Mouse (Mus musculus) testis, adult 2 months (tissue): Measurements from ENCODE around the gene Gm5580. TPM values are rescaled to one million over a fixed set of nuclear protein-coding genes. Genes with fewer than 3 reads are reported as not detected.
A peak's percentile ranks its signal among the peaks of the same experiment; 100 is the strongest.
"Not testable (repeated sequence)": the region's sequence is repeated elsewhere in the genome, so short reads cannot be mapped to it uniquely, and the experiment has no call there.

ENCODE experiments used
- H3K27ac ChIP-seq: fragments of 200-500 bp; 2 replicates; pipeline ENCODE4 v1.5.1; 2012; ENCODE audit warnings: low read depth, low read length; ENCODE audit not compliant: control insufficient read depth, insufficient read depth
- H3K27me3 ChIP-seq: fragments of 200-500 bp; 2 replicates; pipeline ENCODE4 v1.6.1; 2012; ENCODE audit warnings: mild to moderate bottlenecking, low read length, moderate library complexity; ENCODE audit not compliant: control insufficient read depth, insufficient read depth
- H3K36me3 ChIP-seq: fragments of 200-500 bp; 2 replicates; pipeline ENCODE4 v1.6.1; 2012; ENCODE audit warnings: mild to moderate bottlenecking, low read length; ENCODE audit not compliant: control insufficient read depth, insufficient read depth
- H3K4me1 ChIP-seq: fragments of 200-500 bp; 2 replicates; pipeline ENCODE4 v1.6.1; 2012; ENCODE audit warnings: low read length; ENCODE audit not compliant: control insufficient read depth, insufficient read depth
- H3K4me3 ChIP-seq: fragments of 200-500 bp; 2 replicates; pipeline ENCODE4 v1.5.1; 2012; ENCODE audit warnings: low read depth, mild to moderate bottlenecking, low read length, moderate library complexity, mixed read lengths; ENCODE audit not compliant: control insufficient read depth
- CTCF ChIP-seq: fragments of 200-500 bp; IDR thresholded peaks from 2 replicates; pipeline ENCODE4 v1.5.1; 2012; ENCODE audit warnings: low read depth, mild to moderate bottlenecking, inconsistent platforms, low read length, moderate library complexity; ENCODE audit not compliant: control insufficient read depth, insufficient read depth, insufficient replicate concordance
- POLR2A ChIP-seq: fragments of 200-500 bp; IDR thresholded peaks from 2 replicates; pipeline ENCODE4 v1.6.1; 2012; ENCODE audit warnings: low read depth, mild to moderate bottlenecking, inconsistent platforms, low read length, moderate library complexity; ENCODE audit not compliant: control insufficient read depth
- polyA plus RNA-seq: library from polyadenylated mRNA; depleted of rRNA; stranded (reverse); fragments of >200 nt; gene quantifications from 2 replicates; pipeline ENCODE4 v1.2.3, GENCODE M21; 2012; rRNA removed

Gm5580 gene
- polyA plus RNA-seq, 1 experiment = not detected

- H3K36me3 ChIP-seq = no peaks in the 10 kb centered on the region
- H3K4me3 ChIP-seq = peak within 1 kb of the TSS; percentile 2; the same call in 1 of the 2 replicates
- H3K27me3 ChIP-seq = no peaks in the 10 kb centered on the region
- TF ChIP-seq CTCF (no peak), POLR2A (no peak)
- no peaks in the 10 kb centered on the region; the same call in 1 of the 2 replicates for H3K4me1 ChIP-seq
- H3K27ac ChIP-seq = no peak within 1 kb of the TSS
These were observed 33.2 kb downstream of the Gm5580 start, which contains the start of gene Olfr215 for GRCm38 (mm10) chr6:116584095-116584494. Gene Olfr215 (minus strand): TSS chr6:116584195.

- not testable (repeated sequence) for H3K4me1 ChIP-seq, H3K27me3 ChIP-seq, H3K36me3 ChIP-seq, H3K4me3 ChIP-seq, H3K27ac ChIP-seq
These were observed 50.0 kb downstream of the Gm5580 start for GRCm38 (mm10) chr6:116600969-116601368.

Other genes with a start within 250 kb of the Gm5580 start
- gene March8, start 213.1 kb upstream of the Gm5580 start, polyA plus RNA-seq = 19.2 and 20.0 TPM in 2 replicates
- 2.2 and 3.5 TPM in 2 replicates for gene Alox5, start 90.0 kb upstream of the Gm5580 start, polyA plus RNA-seq
- gene Olfr211, start 62.0 kb upstream of the Gm5580 start, polyA plus RNA-seq = not detected in 2 replicates
- 2.5 and 2.9 TPM in 2 replicates for gene Olfr212, start 44.6 kb upstream of the Gm5580 start, polyA plus RNA-seq
- not detected in 2 replicates for gene Olfr213, start 12.7 kb upstream of the Gm5580 start, polyA plus RNA-seq
- gene Olfr214, start 3.1 kb downstream of the Gm5580 start, polyA plus RNA-seq = not detected in 2 replicates
- gene Olfr215, start 33.1 kb downstream of the Gm5580 start, polyA plus RNA-seq = 0.59 and 0.89 TPM in 2 replicates
- 5.1 and 6.0 TPM in 2 replicates for gene Zfp422, start 77.9 kb downstream of the Gm5580 start, polyA plus RNA-seq
- gene Depp1, start 99.5 kb downstream of the Gm5580 start, polyA plus RNA-seq = 0.20 and 0.28 TPM in 2 replicates
- gene Rassf4, start 122.8 kb downstream of the Gm5580 start, polyA plus RNA-seq = 1.2 TPM in 2 replicates
- gene Tmem72, start 165.8 kb downstream of the Gm5580 start, polyA plus RNA-seq = 0.02 and 0.04 TPM in 2 replicates